23 mouse cellular contexts compared by ENCODE assay signal in the genomic region with DNA sequence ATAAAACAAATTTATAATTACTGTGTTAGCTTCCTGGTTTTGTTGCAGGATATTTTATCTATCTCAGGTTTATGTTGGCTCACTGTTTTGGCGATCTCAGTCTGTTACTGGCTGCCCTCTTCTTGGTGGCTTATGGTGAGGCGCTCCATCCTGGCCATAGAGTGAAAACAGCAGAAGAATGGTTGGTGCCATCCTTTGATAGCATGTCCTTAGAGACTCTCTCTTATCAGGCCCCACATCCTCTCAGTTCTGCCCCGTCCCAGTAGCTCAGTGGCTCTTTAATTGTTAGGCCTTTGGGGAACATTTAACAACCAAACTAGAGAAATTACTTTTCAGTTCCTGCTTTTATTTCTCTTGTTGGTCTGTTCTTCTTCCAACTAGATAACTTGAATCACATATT. TPM values are rescaled to one million over a fixed set of nuclear protein-coding genes. Genes with fewer than 3 reads are reported as not detected.
DNase-seq lines count a peak whose midpoint lies in the region; ATAC-seq and TF ChIP-seq lines count a peak whose summit lies in the region.
"Had no signal": no experiment of that assay in that cellular context is flagged by ENCODE, and none has a peak within 500 bp of the region (broad histone marks: within the 10 kb centered on the region; RNA-seq: fewer than 3 reads in every experiment).

No protein-coding gene starts in this region.

- no peak for TF ChIP-seq CTCF in kidney, adult 2 months (conservative IDR thresholded peaks at IDR 0.05; ENCODE audit: insufficient read depth, insufficient read length, low read depth, low read length)

- DNase-seq in cerebellum, adult 9-11 months, result peak; percentile 2
- DNase-seq in cerebellum, postnatal 14 days, result no peak
- DNase-seq in liver, result no peak
- DNase-seq in kidney, adult 2 months, result no peak
- DNase-seq: adrenal gland, postnatal 10 days; adrenal gland, postnatal 36 days; cerebellum, adult 9-10 months; cerebellum, postnatal 36 days; forebrain, postnatal 0 days; gastrocnemius, adult 2 months; gastrocnemius, postnatal 14 days; heart, adult 2 months; heart, postnatal 14 days had no signal

- no peak overlapping the region for H3K9ac ChIP-seq in liver, embryonic 12.5 days
- no peak overlapping the region for H3K9ac ChIP-seq in liver, embryonic 15.5 days
- H3K9ac ChIP-seq: forebrain, postnatal 0 days; heart, embryonic 13.5 days; hindbrain, embryonic 12.5 days; hindbrain, embryonic 15.5 days had no signal

- no peak for TF ChIP-seq POLR2A in kidney, adult 2 months (IDR thresholded peaks at IDR 0.05; ENCODE audit: low read depth, low read length)

- no peaks in the 10 kb centered on the region for H3K27me3 ChIP-seq in liver, embryonic 12.5 days (replicated peaks)
- no peaks in the 10 kb centered on the region for H3K27me3 ChIP-seq in liver, embryonic 15.5 days
- H3K27me3 ChIP-seq in kidney, adult 2 months (replicated peaks; ENCODE audit: control insufficient read depth, insufficient read depth, low read length), result no peaks in the 10 kb centered on the region
- H3K27me3 ChIP-seq: heart, embryonic 13.5 days; hindbrain, embryonic 12.5 days; hindbrain, embryonic 15.5 days; Patski had no signal

- peaks cover 47% of the 10 kb centered on the region for H3K4me1 ChIP-seq in liver, embryonic 12.5 days
- peaks cover 44% of the 10 kb centered on the region for H3K4me1 ChIP-seq in liver, embryonic 15.5 days (replicated peaks)
- peaks cover 8% of the 10 kb centered on the region; the same call in 1 of the 2 replicates for H3K4me1 ChIP-seq in kidney, adult 2 months (ENCODE audit: control insufficient read depth, insufficient read depth, low read length)

- H3K4me2 ChIP-seq in liver, embryonic 12.5 days, result no peak overlapping the region
- no peak overlapping the region for H3K4me2 ChIP-seq in liver, embryonic 15.5 days
- H3K4me2 ChIP-seq: heart, embryonic 13.5 days; hindbrain, embryonic 12.5 days; hindbrain, embryonic 15.5 days had no signal

- ATAC-seq in liver, embryonic 12.5 days, result peak; percentile 68
- ATAC-seq in liver, embryonic 15.5 days (ENCODE audit: insufficient read depth), result peak; percentile 40; the same call in 1 of the 2 replicates
- ATAC-seq in megakaryocyte-erythroid progenitor cell, adult 5-6 weeks (replicated peaks; ENCODE audit: low FRiP score, low TSS enrichment, poor library complexity, severe bottlenecking), result peak; percentile 65
- ATAC-seq in megakaryocyte, adult 5-6 weeks (ENCODE audit: poor library complexity, severe bottlenecking), result no peak
- ATAC-seq: forebrain, embryonic 14.5 days; forebrain, postnatal 0 days; Patski had no signal

- H3K27ac ChIP-seq in liver, embryonic 12.5 days, result no peak overlapping the region
- no peak overlapping the region for H3K27ac ChIP-seq in liver, embryonic 15.5 days (replicated peaks)
- H3K27ac ChIP-seq in kidney, adult 2 months (ENCODE audit: insufficient read depth, low read depth, low read length), result no peak overlapping the region
- H3K27ac ChIP-seq: gastrocnemius, adult 2 months; heart, adult 2 months; heart, embryonic 10.5 days; heart, embryonic 13.5 days; hindbrain, embryonic 12.5 days; hindbrain, embryonic 15.5 days had no signal

- H3K36me3 ChIP-seq in liver, embryonic 12.5 days, result peaks cover 24% of the 10 kb centered on the region
- H3K36me3 ChIP-seq in liver, embryonic 15.5 days (replicated peaks), result peaks cover 16% of the 10 kb centered on the region
- H3K36me3 ChIP-seq in kidney, adult 2 months (ENCODE audit: control insufficient read depth, insufficient read depth, low read length), result no peaks in the 10 kb centered on the region
- H3K36me3 ChIP-seq: hindbrain, embryonic 15.5 days had no signal

- no peaks in the 10 kb centered on the region for H3K9me3 ChIP-seq in liver, embryonic 12.5 days (replicated peaks)
- no peaks in the 10 kb centered on the region for H3K9me3 ChIP-seq in liver, embryonic 15.5 days (replicated peaks)
- H3K9me3 ChIP-seq: heart, embryonic 10.5 days; heart, embryonic 13.5 days; hindbrain, embryonic 12.5 days; hindbrain, embryonic 15.5 days had no signal

- no peak overlapping the region for H3K4me3 ChIP-seq in liver, embryonic 12.5 days
- H3K4me3 ChIP-seq in liver, embryonic 15.5 days (replicated peaks), result no peak overlapping the region
- H3K4me3 ChIP-seq in kidney, adult 2 months (ENCODE audit: insufficient read depth, low read depth, low read length), result no peak overlapping the region
- H3K4me3 ChIP-seq: gastrocnemius, adult 2 months; heart, adult 2 months; heart, embryonic 10.5 days; heart, embryonic 13.5 days; hindbrain, embryonic 12.5 days; hindbrain, embryonic 15.5 days had no signal

- 53% methylated on average over 3 of the region's 3 CpGs for WGBS in liver, embryonic 12.5 days (ENCODE audit: insufficient replicate concordance)
- 38% methylated on average over 3 of the region's 3 CpGs for WGBS in liver, embryonic 15.5 days (ENCODE audit: insufficient replicate concordance)
- 93% methylated on average over 3 of the region's 3 CpGs for WGBS in kidney, adult 2 months

RNA-seq across cellular contexts. Expression of a gene that starts 38.3 kb away (rescaled TPM):
- 22.3 and 23.0 TPM in 2 replicates for polyA plus RNA-seq in liver, embryonic 12.5 days (2016; fragmentation: Nextera tagmentation; extraction: Ambion mirVana)
- 10.1 and 11.0 TPM in 2 replicates for polyA plus RNA-seq in liver, embryonic 15.5 days (2015; fragmentation: Nextera tagmentation; extraction: Ambion mirVana)
- 48.0 and 71.7 TPM in 2 replicates for total RNA-seq in megakaryocyte-erythroid progenitor cell, adult 5-6 weeks (2014; fragmentation: Nextera tagmentation)
- total RNA-seq in megakaryocyte-erythroid progenitor cell, adult 5-6 weeks (2017), result 69.4 and 88.0 TPM in 2 replicates
- 8.7 and 9.5 TPM in 2 replicates for polyA plus RNA-seq in kidney, adult 2 months (2012; rRNA removed)
- 33.0 and 36.3 TPM in 2 replicates for total RNA-seq in megakaryocyte, adult 5-6 weeks (2015)
- 36.5 and 41.5 TPM in 2 replicates for total RNA-seq in megakaryocyte, adult 5-6 weeks (2017)
